Mouse (Mus musculus) kidney, adult 8-10 months (tissue): ENCODE results near the gene Dennd1b.
A peak's percentile ranks its signal among the peaks of the same experiment; 100 is the strongest.

Experiments
- DNase-seq, 2 experiments: peaks; one replicate each; pipeline ENCODE4 v3.0.0; 2022

The Dennd1b gene

GRCm38 (mm10) chr1:139025882-139026645 is 62.8 kb downstream of the Dennd1b start:
- DNase-seq = no peak

DNA sequence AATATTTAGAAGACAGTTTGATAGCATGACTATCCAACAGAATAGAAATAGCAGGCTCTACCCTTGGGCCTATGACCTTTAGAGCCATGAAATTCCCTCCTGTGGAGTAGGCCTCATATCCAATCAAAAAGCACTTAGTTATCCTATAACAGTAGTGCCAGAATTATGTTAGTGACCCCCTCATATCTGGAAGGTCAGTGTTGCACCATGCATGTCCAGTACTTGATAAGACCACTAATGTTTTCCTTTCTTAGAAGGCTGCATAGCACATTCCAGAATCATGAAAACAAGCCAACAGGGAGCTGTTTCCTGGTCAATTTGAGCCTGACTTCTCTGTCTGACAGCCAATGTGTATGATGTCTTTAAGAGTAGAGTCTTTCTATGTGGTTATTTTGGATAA is 66.3 kb downstream of the Dennd1b start:
- DNase-seq = no peak

GRCm38 (mm10) chr1:139032411-139032810 is 69.2 kb downstream of the Dennd1b start:
- no peak for DNase-seq

DNA sequence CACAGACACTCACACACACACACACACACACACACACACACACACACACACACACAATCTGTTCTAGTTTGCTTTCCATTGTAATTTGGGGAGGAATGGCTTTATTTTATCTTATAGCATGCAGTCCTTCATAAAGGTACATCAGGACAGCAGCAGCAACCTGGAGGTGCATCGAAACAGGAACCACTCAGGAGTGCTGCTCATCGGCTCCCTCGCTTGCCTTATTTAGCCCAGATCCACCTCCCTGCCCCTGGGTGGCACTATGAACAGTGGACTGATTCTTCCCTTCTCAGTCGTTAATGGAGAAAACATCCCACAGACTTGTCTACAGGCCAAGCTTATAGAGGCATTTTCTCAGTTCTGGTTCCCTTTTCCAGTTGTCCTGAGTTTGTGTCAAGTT is 71.9 kb downstream of the Dennd1b start:
- DNase-seq = no peak

- no peak for DNase-seq
These were observed 73.1 kb downstream of the Dennd1b start for GRCm38 (mm10) chr1:139036302-139036701.

- no peak for DNase-seq
These were observed 73.7 kb downstream of the Dennd1b start for GRCm38 (mm10) chr1:139036768-139037507.

DNA sequence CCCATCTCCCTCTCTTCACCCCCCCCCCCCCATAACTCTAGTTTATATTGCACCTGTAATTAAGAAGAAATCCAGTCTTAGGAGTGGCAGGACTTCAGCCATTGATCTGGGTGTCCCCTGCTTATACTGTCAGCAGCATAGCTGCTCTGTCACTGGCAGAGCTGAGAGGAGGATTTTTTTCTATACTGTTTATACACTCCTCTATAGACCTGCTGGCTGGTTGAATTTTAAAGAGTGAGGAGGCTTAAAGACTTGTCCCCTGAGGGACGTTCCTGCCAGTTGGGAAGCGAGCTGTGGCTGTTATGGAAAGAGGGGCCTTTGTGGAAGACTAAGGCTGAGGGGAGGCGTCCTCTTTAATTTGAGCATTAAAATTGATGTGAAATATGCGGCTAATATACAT is 74.8 kb downstream of the Dennd1b start:
- DNase-seq = no peak

GRCm38 (mm10) chr1:139038620-139039019 is 75.4 kb downstream of the Dennd1b start:
- DNase-seq = no peak

- DNase-seq = no peak
These were observed 76.4 kb downstream of the Dennd1b start for GRCm38 (mm10) chr1:139039529-139040230.

- DNase-seq = no peak
These were observed 85.8 kb downstream of the Dennd1b start for GRCm38 (mm10) chr1:139049075-139049474.

- no peak for DNase-seq
These were observed 86.7 kb downstream of the Dennd1b start for GRCm38 (mm10) chr1:139049881-139050472.

- no peak for DNase-seq
These were observed 89.8 kb downstream of the Dennd1b start for GRCm38 (mm10) chr1:139053003-139053402.

DNA sequence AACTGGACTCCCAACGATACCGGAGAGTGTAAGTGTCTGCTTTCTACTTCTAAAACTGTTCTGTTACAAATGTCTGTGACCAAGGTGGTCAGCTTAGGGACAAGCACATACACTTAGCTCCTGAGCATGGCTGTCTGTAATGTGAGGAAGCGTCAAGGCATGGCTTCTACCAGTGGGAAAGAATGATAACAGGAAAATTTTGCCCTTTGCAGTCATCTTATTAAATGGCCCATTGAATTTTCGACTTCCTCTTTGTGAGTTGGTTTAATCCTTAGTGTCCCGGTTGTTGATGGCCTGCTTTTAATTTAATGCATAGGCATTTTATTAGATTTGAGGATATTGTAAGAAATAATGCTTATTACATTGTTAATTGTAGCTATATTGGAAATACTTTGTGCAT is 97.1 kb downstream of the Dennd1b start:
- no peak for DNase-seq

GRCm38 (mm10) chr1:139064711-139065110 is 101.5 kb downstream of the Dennd1b start:
- DNase-seq = peak; percentile 23 to 31

DNA sequence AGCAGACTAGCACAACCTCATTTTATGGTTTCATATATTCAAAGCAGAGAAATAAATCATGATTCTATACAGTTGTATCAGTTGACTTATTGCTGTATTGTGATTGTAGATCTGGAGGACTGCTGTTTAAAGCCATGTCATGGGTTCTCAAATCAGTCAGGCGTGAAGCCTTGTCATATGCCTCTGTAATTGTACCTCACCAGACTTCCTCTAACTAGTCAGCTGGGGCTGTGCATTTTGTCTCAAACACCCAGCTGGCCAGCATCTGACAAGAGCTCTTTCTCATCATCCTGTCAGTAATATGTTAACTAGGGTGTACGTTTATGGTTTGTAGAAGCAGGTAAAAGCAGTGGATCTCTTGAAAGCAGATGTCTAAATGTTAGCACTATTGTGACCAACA is 104.0 kb downstream of the Dennd1b start:
- no peak for DNase-seq

DNA sequence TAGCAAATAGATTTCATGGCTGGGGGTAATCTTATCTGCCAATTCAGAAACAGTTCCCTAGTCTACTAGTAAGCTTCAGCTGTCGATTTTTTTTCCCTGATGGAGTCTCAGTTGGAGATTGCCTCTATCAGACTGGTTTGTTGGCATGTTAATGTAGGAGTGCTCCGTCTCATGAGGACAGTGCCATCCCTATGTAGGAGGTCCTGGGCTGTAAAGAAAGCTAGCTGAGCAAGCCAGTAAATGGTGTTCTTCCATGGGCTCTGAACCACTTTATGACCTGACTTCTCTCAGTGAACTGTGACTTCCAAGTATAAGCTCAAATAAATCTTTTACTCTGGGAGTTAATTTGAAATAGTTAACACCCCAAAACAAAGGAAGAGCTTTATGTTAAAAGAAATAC is 107.8 kb downstream of the Dennd1b start:
- DNase-seq = no peak

GRCm38 (mm10) chr1:139075671-139076070 is 112.4 kb downstream of the Dennd1b start:
- DNase-seq = no peak

DNA sequence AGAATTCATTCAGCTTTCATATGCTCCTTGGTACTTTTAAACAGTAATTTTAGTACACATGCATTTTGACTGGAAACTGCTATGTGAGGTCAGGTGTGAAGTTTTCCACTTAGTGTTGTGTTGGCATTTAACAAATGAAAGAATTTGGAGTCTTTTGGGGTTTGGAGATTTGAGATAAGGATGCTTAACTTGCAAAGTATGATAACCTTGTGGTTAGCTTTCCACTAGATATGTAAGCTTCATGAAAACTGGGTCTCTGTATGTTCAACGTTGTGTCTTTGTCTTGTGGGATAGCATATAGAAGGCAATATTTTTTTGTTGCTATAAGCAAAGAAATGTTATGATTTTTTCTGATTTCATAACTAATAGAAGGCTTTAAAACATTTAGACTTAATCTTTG is 114.8 kb downstream of the Dennd1b start:
- no peak for DNase-seq

DNA sequence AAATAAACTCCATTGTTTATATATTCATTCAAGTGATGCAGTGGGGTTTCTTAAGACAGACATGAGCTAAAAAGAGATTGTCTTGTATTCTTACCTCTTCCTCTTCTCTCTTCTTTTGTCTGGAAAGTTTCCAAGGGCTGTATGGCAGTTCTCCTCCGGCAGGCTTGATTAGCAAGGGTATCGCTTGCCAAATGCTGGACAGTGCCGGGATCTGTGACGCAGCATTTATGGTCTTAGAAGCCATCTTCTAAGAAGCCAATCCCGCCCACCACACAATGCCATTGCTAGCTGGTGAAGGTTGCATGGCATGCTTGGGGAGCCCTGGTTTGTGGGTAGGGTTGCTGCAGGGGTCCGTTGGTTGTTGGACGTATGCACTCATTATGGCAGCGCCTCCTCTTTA is 115.8 kb downstream of the Dennd1b start:
- DNase-seq = no peak

GRCm38 (mm10) chr1:139079523-139079922 is 116.3 kb downstream of the Dennd1b start:
- DNase-seq = no peak

- DNase-seq = no peak
These were observed 117.5 kb downstream of the Dennd1b start for GRCm38 (mm10) chr1:139080517-139081386.

GRCm38 (mm10) chr1:139083382-139083781 is 120.1 kb downstream of the Dennd1b start:
- DNase-seq = no peak
